Mouse (Mus musculus) heart, postnatal 0 days (tissue): Measurements from ENCODE around the gene Krtap4-1.
"Not testable (repeated sequence)": the region's sequence is repeated elsewhere in the genome, so short reads cannot be mapped to it uniquely, and the experiment has no call there.

Source experiments
- CTCF ChIP-seq: IDR thresholded peaks from 2 replicates; pipeline ENCODE4 v1.5.1; 2016; ENCODE audit warnings: antibody characterized with exemption, control low read depth, low read depth
- EP300 ChIP-seq: IDR thresholded peaks from 2 replicates; pipeline ENCODE4 v1.6.1; 2016; ENCODE audit warnings: antibody characterized with exemption, low read depth

- not testable (repeated sequence) for TF ChIP-seq EP300, CTCF
Measured at GRCm38 (mm10) chr11:99610089-99610488, 17.9 kb downstream of the Krtap4-1 start, which contains the start of gene Gm11937.
